Mouse (Mus musculus): ENCODE measurements around the gene A630095N17Rik. TPM values are rescaled to one million over a fixed set of nuclear protein-coding genes. Genes with fewer than 3 reads are reported as not detected.

A630095N17Rik gene
- polyA plus RNA-seq, 3 experiments from 2014 or later, result not detected

Other genes with a start within 250 kb of the A630095N17Rik start
- 1 to 10 TPM; 6.1 to 8.8 (median 7.6) TPM for gene Nhej1, start 106.9 kb downstream of the A630095N17Rik start, polyA plus RNA-seq (2017; shearing (Covaris generic))
- gene Slc23a3, start 98.2 kb downstream of the A630095N17Rik start, polyA plus RNA-seq (2017; shearing (Covaris generic)), result under 1 TPM in 1 of 3 experiments, not detected in 2; 0.47 TPM
- gene Cnppd1, start 89.4 kb downstream of the A630095N17Rik start, polyA plus RNA-seq (2017; shearing (Covaris generic)), result 100 to 1,000 TPM; 120 to 140 (median 139) TPM
- 10 to 100 TPM; 17.4 to 31.3 (median 20.3) TPM for gene Retreg2, start 89.3 kb downstream of the A630095N17Rik start, polyA plus RNA-seq (2017; shearing (Covaris generic))
- gene Zfand2b, start 63.5 kb downstream of the A630095N17Rik start, polyA plus RNA-seq (2017; shearing (Covaris generic)), result 10 to 100 TPM; 45.5 to 56.2 (median 50.2) TPM
- gene Abcb6, start 51.7 kb downstream of the A630095N17Rik start, polyA plus RNA-seq (2017; shearing (Covaris generic)), result 1 to 10 TPM; 3.0 to 4.6 (median 4.4) TPM
- 10 to 100 TPM; 16.5 to 28.6 (median 25.1) TPM for gene Ankzf1, start 40.0 kb downstream of the A630095N17Rik start, polyA plus RNA-seq (2017; shearing (Covaris generic))
- 10 to 100 TPM in 1 of 3 experiments, 1 to 10 TPM in 2; 7.5 to 10.8 (median 8.4) TPM for gene Atg9a, start 39.9 kb downstream of the A630095N17Rik start, polyA plus RNA-seq (2017; shearing (Covaris generic))
- 10 to 100 TPM in 2 of 3 experiments, 1 to 10 TPM in 1; 8.4 to 14.1 (median 13.5) TPM for gene Glb1l, start 21.3 kb downstream of the A630095N17Rik start, polyA plus RNA-seq (2017; shearing (Covaris generic))
- 10 to 100 TPM; 46.3 to 62.7 (median 51.6) TPM for gene Stk16, start 21.3 kb downstream of the A630095N17Rik start, polyA plus RNA-seq (2017; shearing (Covaris generic))
- 100 to 1,000 TPM; 116 to 151 (median 123) TPM for gene Tuba4a, start 12.2 kb downstream of the A630095N17Rik start, polyA plus RNA-seq (2017; shearing (Covaris generic))
- gene Dnajb2, start 4.3 kb upstream of the A630095N17Rik start, polyA plus RNA-seq (2017; shearing (Covaris generic)), result 1 to 10 TPM; 3.0 to 7.0 (median 5.8) TPM
- gene Ptprn, start 32.4 kb upstream of the A630095N17Rik start, polyA plus RNA-seq (2017; shearing (Covaris generic)), result under 1 TPM in 1 of 3 experiments, not detected in 2; 0.36 TPM
- not detected for gene Resp18, start 46.3 kb upstream of the A630095N17Rik start, polyA plus RNA-seq (2017; shearing (Covaris generic))
- 10 to 100 TPM; 52.9 to 68.4 (median 62.8) TPM for gene Dnpep, start 85.9 kb upstream of the A630095N17Rik start, polyA plus RNA-seq (2017; shearing (Covaris generic))
- gene Des, start 128.2 kb upstream of the A630095N17Rik start, polyA plus RNA-seq (2017; shearing (Covaris generic)), result under 1 TPM in 1 of 3 experiments, not detected in 2; 0.64 TPM
- under 1 TPM in 1 of 3 experiments, not detected in 2; 0.34 TPM for gene Speg, start 143.2 kb upstream of the A630095N17Rik start, polyA plus RNA-seq (2017; shearing (Covaris generic))
- gene Gmppa, start 203.8 kb upstream of the A630095N17Rik start, polyA plus RNA-seq (2017; shearing (Covaris generic)), result 10 to 100 TPM; 44.2 to 67.2 (median 62.7) TPM
- not detected for gene Asic4, start 218.3 kb upstream of the A630095N17Rik start, polyA plus RNA-seq (2017; shearing (Covaris generic))
- 1 to 10 TPM; 5.5 to 6.9 (median 5.6) TPM for gene Chpf, start 247.2 kb upstream of the A630095N17Rik start, polyA plus RNA-seq (2017; shearing (Covaris generic))
- gene Tmem198, start 247.4 kb upstream of the A630095N17Rik start, polyA plus RNA-seq (2017; shearing (Covaris generic)), result under 1 TPM in 1 of 3 experiments, not detected in 2; 0.24 TPM

All from inflammation-experienced regulatory T-cells, adult 6 months (primary cell).